Mouse (Mus musculus) hindbrain, postnatal 0 days (tissue): Measurements from ENCODE around the gene Nrf1. TPM values are rescaled to one million over a fixed set of nuclear protein-coding genes. Genes with fewer than 3 reads are reported as not detected.

Experiments
- ATAC-seq: fragments of 200-750 bp; cut with Nextera tagmentation; 2 replicates; pipeline ENCODE4 v1.8.0; 2017; ENCODE audit warnings: mild to moderate bottlenecking, moderate TSS enrichment, moderate library complexity
- DNase-seq: peaks from one replicate; pipeline ENCODE4 v3.0.0-alpha.2; 2015; ENCODE audit warnings: low spot score
- H3K27ac ChIP-seq: fragments of 300-500 bp; sonication (generic); 2 replicates; pipeline ENCODE4 v1.5.1; 2014; ENCODE audit warnings: mild to moderate bottlenecking
- H3K27me3 ChIP-seq: fragments of 300-500 bp; sonication (generic); 2 replicates; pipeline ENCODE4 v1.6.1; 2014; ENCODE audit warnings: low read length, mixed read lengths; ENCODE audit not compliant: insufficient read depth
- H3K36me3 ChIP-seq: fragments of 300-500 bp; sonication (generic); 2 replicates; pipeline ENCODE4 v1.6.1; 2014; ENCODE audit warnings: low read length, mixed read lengths; ENCODE audit not compliant: insufficient read depth
- H3K4me1 ChIP-seq: fragments of 300-500 bp; sonication (generic); 2 replicates; pipeline ENCODE4 v1.6.1; 2014; ENCODE audit warnings: antibody characterized with exemption, low read length, mixed read lengths; ENCODE audit not compliant: insufficient read depth
- H3K4me2 ChIP-seq: fragments of 300-500 bp; sonication (generic); 2 replicates; pipeline ENCODE4 v1.6.1; 2014; ENCODE audit warnings: low read depth, mild to moderate bottlenecking, low read length, moderate library complexity, mixed read lengths
- H3K4me3 ChIP-seq: fragments of 300-500 bp; sonication (generic); 2 replicates; pipeline ENCODE4 v1.5.1; 2014; ENCODE audit warnings: low read length
- H3K9ac ChIP-seq: fragments of 300-500 bp; sonication (generic); replicated peaks from 2 replicates; pipeline ENCODE4 v1.6.1; 2014; ENCODE audit warnings: mild to moderate bottlenecking, low read length, moderate library complexity, mixed read lengths
- H3K9me3 ChIP-seq: fragments of 300-500 bp; sonication (generic); 2 replicates; pipeline ENCODE4 v1.6.1; 2016; ENCODE audit warnings: low read length, mixed read lengths
- CTCF ChIP-seq: IDR thresholded peaks from 2 replicates; pipeline ENCODE4 v1.5.1; 2016; ENCODE audit warnings: antibody characterized with exemption, control low read depth, low read depth
- WGBS: fragments of 180-500 bp; shearing (Covaris S2); extraction: QIAGEN DNeasy Blood & Tissue Kit; methylation state at CpG from one replicate; pipeline ENCODE4 v1.1.7; 2014; 5-methylcytosine and 5-hydroxymethylcytosine counted together
- microRNA counts: library from miRNA; unstranded; fragments of <30 nt; microRNA quantifications from one replicate; lab custom pipeline; 2015
- microRNA-seq, 2 experiments: library from miRNA; unstranded; fragments of <30 nt; microRNA quantifications; one replicate each; pipeline ENCODE4; 2016
- polyA plus RNA-seq: library from polyadenylated mRNA; unstranded; fragments of >200 nt; fragmentation: Nextera tagmentation; extraction: Ambion mirVana; gene quantifications from 2 replicates; pipeline ENCODE4 v1.2.1, GENCODE M21; 2015
- total RNA-seq: library from RNA; depleted of rRNA; stranded (reverse); fragments of >200 nt; gene quantifications from 2 replicates; pipeline ENCODE4 v1.2.3, GENCODE M21; 2014; rRNA removed

The Nrf1 gene
- total and polyA plus RNA-seq, 2 experiments from 2014 or later = 21.3 to 77.7 TPM

DNA sequence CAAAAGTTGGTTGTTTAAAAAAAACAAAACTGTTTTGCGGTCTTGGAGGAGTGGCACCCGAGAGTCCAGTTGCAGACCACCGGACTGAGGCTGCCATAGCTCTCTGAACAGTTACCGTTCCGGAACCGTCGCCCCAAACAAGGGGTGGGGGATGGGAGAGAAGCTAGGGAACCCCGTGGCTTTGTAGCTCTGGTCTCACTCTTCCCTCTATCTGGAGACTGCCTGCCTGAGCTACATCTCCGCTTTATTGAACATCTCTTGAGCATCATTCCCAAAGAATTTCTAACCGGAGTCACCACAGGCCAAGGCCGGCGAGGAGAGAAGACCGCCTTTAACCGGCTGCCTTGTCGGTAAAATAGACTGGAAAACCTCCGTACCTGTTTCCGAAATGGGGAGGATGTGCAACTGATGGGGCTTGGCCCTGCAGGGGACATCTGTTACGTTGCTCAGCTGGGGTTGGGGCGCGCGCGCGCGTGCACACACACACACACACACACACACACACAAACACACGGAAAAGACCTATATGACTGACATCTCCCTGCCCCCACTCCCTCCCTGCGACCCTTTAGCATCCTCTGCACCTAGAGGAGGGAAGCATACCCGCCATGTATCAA, 130.3 kb downstream of the Nrf1 start:
- H3K9me3 ChIP-seq = no peaks in the 10 kb centered on the region
- no peak for DNase-seq
- H3K9ac ChIP-seq = no peak overlapping the region

DNA sequence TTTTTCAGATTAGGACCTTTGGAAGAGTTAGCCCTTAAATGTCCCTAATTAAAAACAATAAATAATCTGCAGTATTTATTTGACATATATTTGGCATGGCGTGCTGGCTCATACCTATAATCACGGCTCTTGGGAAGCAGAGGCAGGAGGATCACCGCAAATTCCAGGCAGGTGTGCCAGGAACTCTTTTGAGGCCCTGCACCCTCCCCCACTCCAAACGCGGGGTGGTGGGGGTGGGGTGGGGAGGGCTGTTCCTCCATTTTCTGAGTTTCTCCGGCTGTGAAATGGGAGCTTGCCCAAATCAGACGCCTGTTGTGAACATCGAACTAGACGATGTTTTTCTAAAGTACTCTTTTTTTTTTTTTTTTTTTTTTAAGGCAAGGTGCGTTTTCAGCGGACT, 131.3 kb downstream of the Nrf1 start:
- no peaks in the 10 kb centered on the region for H3K9me3 ChIP-seq
- 22% methylated on average over 11 of the region's 11 CpGs for WGBS
- no peak for TF ChIP-seq CTCF
- H3K4me2 ChIP-seq = no peak overlapping the region
- DNase-seq (no peak), ATAC-seq (no peak)
- no peak overlapping the region for H3K27ac ChIP-seq
- no peak overlapping the region for H3K9ac ChIP-seq
- no peaks in the 10 kb centered on the region for H3K36me3 ChIP-seq
- no peak overlapping the region for H3K4me3 ChIP-seq
- H3K4me1 ChIP-seq = no peaks in the 10 kb centered on the region
- H3K27me3 ChIP-seq = peaks cover 46% of the 10 kb centered on the region

More for the DNA sequence above, 130.3 kb downstream of the Nrf1 start:
- Histone ChIP-seq H3K27ac (no peak overlapping the region), H3K4me1 (no peaks in the 10 kb centered on the region), H3K4me3 (no peak overlapping the region), H3K4me2 (no peak overlapping the region), H3K27me3 (peaks cover 55% of the 10 kb centered on the region), H3K36me3 (no peaks in the 10 kb centered on the region)
- no peak for ATAC-seq
- WGBS = 2% methylated on average over 27 of the region's 27 CpGs
- TF ChIP-seq CTCF = no peak

DNA sequence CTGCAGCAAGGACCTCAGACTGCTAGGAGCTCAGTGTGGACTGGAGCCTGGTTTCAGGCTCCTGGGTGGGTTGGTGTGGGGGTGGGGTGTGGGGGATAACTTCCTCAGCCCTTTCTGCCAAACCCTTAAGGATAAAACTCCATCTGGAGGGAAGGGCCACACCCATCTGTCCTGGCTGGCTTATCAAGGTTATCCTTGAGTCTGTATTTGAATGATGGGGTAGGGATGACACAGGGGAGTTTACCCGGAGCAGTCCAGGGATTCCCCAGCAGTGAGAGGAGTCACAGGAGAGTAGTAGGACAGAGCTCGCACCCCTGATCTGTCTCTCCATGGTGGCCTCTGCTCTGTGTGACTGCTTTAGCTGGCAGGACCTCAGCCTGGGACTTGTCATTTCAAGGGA, 132.5 kb downstream of the Nrf1 start:
- peaks cover 35% of the 10 kb centered on the region for H3K27me3 ChIP-seq
- H3K27ac ChIP-seq = no peak overlapping the region
- 47% methylated on average over 2 of the region's 2 CpGs for WGBS
- H3K4me2 ChIP-seq = no peak overlapping the region
- DNase-seq (no peak), ATAC-seq (peak; percentile 28; the same call in 1 of the 2 replicates)
- H3K4me1 ChIP-seq = no peaks in the 10 kb centered on the region
- TF ChIP-seq CTCF = no peak
- H3K36me3 ChIP-seq = no peaks in the 10 kb centered on the region
- H3K9ac ChIP-seq = no peak overlapping the region
- H3K9me3 ChIP-seq = no peaks in the 10 kb centered on the region
- H3K4me3 ChIP-seq = no peak overlapping the region

DNA sequence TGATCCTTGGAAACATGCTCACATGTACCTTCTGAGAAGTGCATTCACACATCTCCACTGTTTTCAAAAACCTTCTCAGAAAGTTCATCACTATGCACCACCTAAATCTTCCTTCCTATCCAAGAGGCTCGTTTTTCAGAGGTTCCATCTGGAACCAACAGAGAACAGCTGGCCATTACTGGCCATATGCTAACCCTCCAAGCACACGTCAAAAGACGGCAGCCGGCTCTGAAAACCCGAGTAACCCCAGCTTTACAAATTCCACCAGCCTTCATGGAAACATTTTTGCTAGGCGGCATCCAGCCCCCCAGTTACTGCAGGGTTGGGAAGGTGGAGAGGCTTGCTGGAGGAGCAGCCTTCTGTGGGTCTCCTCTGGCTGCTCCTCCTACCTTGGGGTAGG, 134.2 kb downstream of the Nrf1 start:
- peaks cover 29% of the 10 kb centered on the region; the same call in 1 of the 2 replicates for H3K27me3 ChIP-seq
- H3K9ac ChIP-seq = no peak overlapping the region
- no peaks in the 10 kb centered on the region for H3K4me1 ChIP-seq
- no peak for ATAC-seq
- H3K27ac ChIP-seq = no peak overlapping the region
- H3K36me3 ChIP-seq = no peaks in the 10 kb centered on the region
- no peak for TF ChIP-seq CTCF
- no peak for DNase-seq
- WGBS = 43% methylated on average over 6 of the region's 6 CpGs
- H3K9me3 ChIP-seq = no peaks in the 10 kb centered on the region
- H3K4me2 ChIP-seq = no peak overlapping the region
- H3K4me3 ChIP-seq = no peak overlapping the region

DNA sequence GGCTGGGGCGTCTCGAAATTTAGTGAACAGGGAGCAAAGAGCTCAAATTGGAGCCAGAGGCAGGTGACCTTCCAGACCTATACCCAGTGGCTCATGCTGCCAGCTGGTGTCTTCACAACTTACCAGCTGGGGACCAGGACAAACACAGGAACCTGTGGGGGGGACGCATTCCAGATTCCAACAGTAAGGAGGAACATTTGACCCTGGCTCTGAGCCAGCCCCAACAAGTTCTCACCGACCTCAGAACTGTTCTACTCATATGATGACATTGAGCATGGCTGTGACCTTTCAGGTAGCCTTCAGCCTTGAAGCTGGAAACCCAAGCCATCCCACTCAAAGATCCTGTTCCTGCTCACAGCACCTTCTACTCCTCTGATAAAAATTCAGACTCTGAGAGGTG, 135.8 kb downstream of the Nrf1 start:
- Histone ChIP-seq H3K4me2 (no peak overlapping the region), H3K27me3 (peaks cover 18% of the 10 kb centered on the region; the same call in 1 of the 2 replicates), H3K4me3 (no peak overlapping the region), H3K27ac (no peak overlapping the region), H3K9me3 (no peaks in the 10 kb centered on the region), H3K9ac (no peak overlapping the region), H3K36me3 (no peaks in the 10 kb centered on the region), H3K4me1 (no peaks in the 10 kb centered on the region)
- WGBS = 79% methylated on average over 4 of the region's 4 CpGs
- ATAC-seq (no peak), DNase-seq (no peak)
- TF ChIP-seq CTCF = no peak

DNA sequence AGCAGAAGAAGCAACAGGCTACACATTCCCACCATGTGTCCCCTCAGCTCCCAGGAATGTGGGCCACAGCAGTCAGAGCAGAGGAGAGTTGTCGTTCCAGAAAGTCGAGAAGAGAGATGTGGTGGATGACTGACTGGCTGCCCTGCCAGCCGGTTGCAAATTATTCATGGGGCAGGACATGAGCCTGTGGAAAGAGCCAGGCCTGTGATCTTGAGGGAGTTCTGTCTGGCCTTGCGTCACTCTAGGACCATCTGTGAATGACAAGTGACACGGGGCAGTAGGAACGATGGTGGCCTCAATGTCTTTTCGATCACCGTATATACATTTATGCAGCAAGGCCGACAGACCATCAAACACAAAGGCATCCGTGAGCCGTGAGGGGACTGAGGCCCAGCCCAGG, 147.9 kb downstream of the Nrf1 start:
- no peak overlapping the region for H3K27ac ChIP-seq
- no peaks in the 10 kb centered on the region for H3K4me1 ChIP-seq
- TF ChIP-seq CTCF = no peak
- H3K9ac ChIP-seq = no peak overlapping the region
- no peak overlapping the region for H3K4me2 ChIP-seq
- no peaks in the 10 kb centered on the region for H3K36me3 ChIP-seq
- no peak overlapping the region for H3K4me3 ChIP-seq
- H3K27me3 ChIP-seq = no peaks in the 10 kb centered on the region
- no peak for DNase-seq
- 73% methylated on average over 11 of the region's 11 CpGs for WGBS
- H3K9me3 ChIP-seq = no peaks in the 10 kb centered on the region
- ATAC-seq = no peak

DNA sequence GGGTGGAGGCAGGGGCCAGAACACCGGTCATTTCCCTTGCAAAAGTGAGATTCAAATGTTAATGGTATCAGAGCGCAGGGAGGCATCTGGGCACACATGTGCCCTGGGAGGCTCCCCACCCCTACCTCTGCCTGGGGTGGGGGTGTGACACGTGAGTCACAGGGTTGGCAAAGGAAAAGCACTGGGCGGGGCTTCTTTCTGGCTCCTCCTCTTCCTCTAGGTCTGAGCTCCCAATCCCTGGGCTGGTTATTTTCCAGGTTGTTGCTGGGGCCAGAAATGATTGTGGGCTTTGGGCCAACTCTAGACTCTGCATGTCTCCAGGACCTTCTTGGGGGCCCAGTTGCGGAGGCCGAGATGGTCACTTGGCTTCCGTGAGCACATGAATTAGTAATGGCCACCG, 148.4 kb downstream of the Nrf1 start:
- no peak for TF ChIP-seq CTCF
- Histone ChIP-seq H3K4me1 (no peaks in the 10 kb centered on the region), H3K4me2 (no peak overlapping the region), H3K36me3 (no peaks in the 10 kb centered on the region), H3K27ac (no peak overlapping the region), H3K9me3 (no peaks in the 10 kb centered on the region), H3K27me3 (no peaks in the 10 kb centered on the region), H3K9ac (no peak overlapping the region), H3K4me3 (no peak overlapping the region)
- ATAC-seq (no peak), DNase-seq (no peak)
- 74% methylated on average over 8 of the region's 8 CpGs for WGBS

MicroRNAs within 50 kb of the gene (microRNA counts, 519-probe panel; counts per million panel counts)
- not detected for microRNA mmu-miR-182 (lab: Ali Mortazavi, UCI)
- microRNA mmu-miR-183 (lab: Ali Mortazavi, UCI) = 3,271 counts per million, percentile 54 among the panel's probes with 10 or more counts
- 3,317 counts per million, percentile 55 among the panel's probes with 10 or more counts for microRNA mmu-miR-96 (lab: Ali Mortazavi, UCI)

Small RNA genes lying within 50 kb of the gene (microRNA-seq; reads per million reads assigned to microRNA genes)
- gene Mir182 (755 to 997 reads per million in 2 experiments), gene Mir183 (880 to 905 reads per million in 2 experiments), gene Mir96 (315 to 403 reads per million in 2 experiments)

Other genes starting within 250 kb of the Nrf1 start
- 22.6 and 23.2 TPM in 2 replicates for gene Strip2, start 131.0 kb upstream of the Nrf1 start, total RNA-seq
- 10.8 and 11.6 TPM in 2 replicates for gene Strip2, start 131.0 kb upstream of the Nrf1 start, polyA plus RNA-seq